Mouse (Mus musculus) spleen, adult 2 months (tissue): ENCODE data around the gene Gngt2.

Source experiments
- CTCF ChIP-seq: fragments of 200-500 bp; IDR thresholded peaks from 2 replicates; pipeline ENCODE4 v1.5.1; 2011; ENCODE audit warnings: mild to moderate bottlenecking, inconsistent platforms; ENCODE audit not compliant: insufficient read depth, insufficient read length, insufficient replicate concordance; ENCODE audit errors: extremely low read depth
- POLR2A ChIP-seq: fragments of 200-500 bp; IDR thresholded peaks from 2 replicates; pipeline ENCODE4 v1.6.1; 2011; ENCODE audit warnings: low read depth, low read length, inconsistent platforms

- TF ChIP-seq CTCF (no peak), POLR2A (no peak)
Observed at GRCm38 (mm10) chr11:95861397-95861796, 24.4 kb downstream of the Gngt2 start.
